Mouse (Mus musculus) midbrain, embryonic 16.5 days (tissue): ENCODE measurements around the gene Sbno1. TPM values are rescaled to one million over a fixed set of nuclear protein-coding genes. Genes with fewer than 3 reads are reported as not detected.
A peak's percentile ranks its signal among the peaks of the same experiment; 100 is the strongest.
"Not testable (repeated sequence)": the region's sequence is repeated elsewhere in the genome, so short reads cannot be mapped to it uniquely, and the experiment has no call there.

Source experiments
- ATAC-seq: fragments of 200-750 bp; cut with Nextera tagmentation; 2 replicates; pipeline ENCODE4 v1.8.0; 2017; ENCODE audit warnings: moderate TSS enrichment
- H3K27ac ChIP-seq: fragments of 300-500 bp; sonication (generic); 2 replicates; pipeline ENCODE4 v1.5.1; 2014; ENCODE audit warnings: mild to moderate bottlenecking, low read length, mixed read lengths
- H3K27me3 ChIP-seq: fragments of 300-500 bp; sonication (generic); 2 replicates; pipeline ENCODE4 v1.6.1; 2014; ENCODE audit warnings: low read depth, low read length, mixed read lengths; ENCODE audit not compliant: control insufficient read depth, insufficient read depth
- H3K36me3 ChIP-seq: fragments of 300-500 bp; sonication (generic); 2 replicates; pipeline ENCODE4 v1.6.1; 2014; ENCODE audit warnings: mild to moderate bottlenecking, low read length, moderate library complexity, mixed read lengths; ENCODE audit not compliant: control insufficient read depth, insufficient read depth
- H3K4me1 ChIP-seq: fragments of 300-500 bp; sonication (generic); 2 replicates; pipeline ENCODE4 v1.6.1; 2014; ENCODE audit warnings: mild to moderate bottlenecking, low read length, mixed read lengths; ENCODE audit not compliant: control insufficient read depth, insufficient read depth
- H3K4me2 ChIP-seq: fragments of 300-500 bp; sonication (generic); 2 replicates; pipeline ENCODE4 v1.6.1; 2014; ENCODE audit warnings: mild to moderate bottlenecking, low read length, mixed read lengths
- H3K4me3 ChIP-seq: fragments of 300-500 bp; sonication (generic); 2 replicates; pipeline ENCODE4 v1.5.1; 2014; ENCODE audit warnings: low read depth, mild to moderate bottlenecking, low read length, moderate library complexity, mixed read lengths
- H3K9ac ChIP-seq: fragments of 300-500 bp; sonication (generic); 2 replicates; pipeline ENCODE4 v1.6.1; 2014; ENCODE audit warnings: low read depth, low read length, mixed read lengths
- H3K9me3 ChIP-seq: fragments of 300-500 bp; sonication (generic); replicated peaks from 2 replicates; pipeline ENCODE4 v1.6.1; 2014; ENCODE audit warnings: mild to moderate bottlenecking, low read length, mixed read lengths; ENCODE audit not compliant: control insufficient read depth, poor library complexity, severe bottlenecking
- WGBS: fragments of 180-500 bp; shearing (Covaris S2); extraction: QIAGEN DNeasy Blood & Tissue Kit; methylation state at CpG from one replicate; pipeline ENCODE4 v1.1.7; 2014; 5-methylcytosine and 5-hydroxymethylcytosine counted together
- polyA plus RNA-seq: library from polyadenylated mRNA; unstranded; fragments of >200 nt; fragmentation: Nextera tagmentation; extraction: Ambion mirVana; gene quantifications from 2 replicates; pipeline ENCODE4 v1.2.1, GENCODE M21; 2015

The Sbno1 gene
- polyA plus RNA-seq, 1 experiment from 2014 or later = 94.5 TPM

DNA sequence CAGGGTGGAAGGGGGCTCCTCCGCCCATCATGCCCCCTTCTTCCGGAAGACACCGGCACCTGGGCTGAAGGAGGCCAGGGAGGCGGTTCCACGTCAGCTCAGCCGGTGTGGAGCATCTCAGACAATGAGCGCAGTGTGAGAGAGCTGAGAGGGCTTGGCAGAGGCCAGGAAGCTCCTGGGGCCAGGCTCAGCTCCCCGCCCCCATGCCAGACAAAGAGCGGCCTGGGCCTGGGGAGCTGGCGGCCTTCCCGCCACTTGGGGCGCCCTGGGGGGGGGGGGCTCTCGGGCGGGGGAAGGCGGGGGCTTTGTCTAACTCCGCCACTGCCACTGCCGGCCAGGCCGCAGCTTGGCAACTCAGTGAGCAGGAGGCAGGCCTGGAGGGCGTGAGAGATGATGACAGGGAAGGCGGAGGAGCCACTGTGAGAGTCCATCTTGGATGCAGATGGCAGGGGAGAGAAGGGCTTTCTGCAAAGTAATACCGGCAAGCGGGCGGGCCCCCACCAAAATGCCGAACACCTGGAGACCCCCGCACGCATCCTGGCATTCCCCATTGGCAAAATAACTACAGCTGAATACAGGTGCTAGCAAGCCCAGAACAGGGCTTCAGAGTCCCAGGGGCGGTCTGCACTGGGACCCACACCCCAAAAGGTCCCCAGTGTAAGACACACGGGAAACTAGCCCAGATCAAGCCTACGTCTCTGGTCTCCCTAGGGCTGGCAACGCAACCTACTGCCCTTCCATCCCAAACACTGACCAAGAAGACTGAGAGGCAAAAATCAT is 73.5 kb downstream of the Sbno1 start:
- Histone ChIP-seq H3K9ac (peak overlapping the region; percentile 90), H3K27me3 (no peaks in the 10 kb centered on the region), H3K4me1 (peaks cover 36% of the 10 kb centered on the region), H3K27ac (peak overlapping the region; percentile 94), H3K36me3 (0 out of 2 replicates have a peak, but pooled peaks cover 5% of the 10 kb centered on the region), H3K4me2 (peak overlapping the region; percentile 86), H3K9me3 (no peaks in the 10 kb centered on the region), H3K4me3 (peak overlapping the region; percentile 92)
- 1% methylated on average over 28 of the region's 30 CpGs for WGBS
- ATAC-seq = peak; percentile 90

DNA sequence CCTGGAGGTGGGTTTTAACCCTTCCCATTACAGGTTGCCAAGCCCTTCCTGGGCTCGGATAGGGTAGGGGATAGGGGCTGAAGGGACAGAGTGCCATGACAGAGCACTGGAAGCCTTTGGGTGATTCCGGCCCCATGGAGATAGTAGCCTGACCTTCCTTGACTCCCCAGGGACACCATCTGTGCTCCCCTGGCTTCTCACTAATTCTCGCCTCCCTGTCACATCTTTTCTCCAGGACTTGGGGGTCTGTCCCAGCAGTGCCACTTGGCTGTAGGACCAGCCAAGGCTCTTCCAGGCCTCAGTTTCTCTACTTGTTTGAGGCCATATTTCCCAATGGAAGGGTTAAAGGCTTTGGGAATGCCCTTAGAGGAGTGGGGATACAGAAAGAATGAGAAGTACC is 74.2 kb downstream of the Sbno1 start:
- Histone ChIP-seq H3K9me3 (no peaks in the 10 kb centered on the region), H3K4me3 (peak overlapping the region; percentile 92), H3K9ac (peak overlapping the region; percentile 90), H3K27me3 (no peaks in the 10 kb centered on the region), H3K36me3 (0 out of 2 replicates have a peak, but pooled peaks cover 5% of the 10 kb centered on the region), H3K4me2 (peak overlapping the region; percentile 86), H3K27ac (peak overlapping the region; percentile 94), H3K4me1 (peaks cover 36% of the 10 kb centered on the region)
- no peak; the same call in 1 of the 2 replicates for ATAC-seq
- WGBS = 24% methylated on average over 3 of the region's 3 CpGs

- Histone ChIP-seq H3K36me3 (peaks cover 7% of the 10 kb centered on the region; the same call in 1 of the 2 replicates), H3K9ac (peak overlapping the region; percentile 90), H3K4me1 (peaks cover 35% of the 10 kb centered on the region), H3K4me2 (peak overlapping the region; percentile 86), H3K9me3 (no peaks in the 10 kb centered on the region), H3K27me3 (no peaks in the 10 kb centered on the region), H3K27ac (peak overlapping the region; percentile 94), H3K4me3 (peak overlapping the region; percentile 92)
- WGBS = 9% methylated on average over 7 of the region's 7 CpGs
- ATAC-seq = peak; percentile 68
Measured at GRCm38 (mm10) chr5:124351111-124351560, 74.7 kb downstream of the Sbno1 start.

GRCm38 (mm10) chr5:124350350-124350749 is 75.5 kb downstream of the Sbno1 start:
- Histone ChIP-seq H3K9me3 (no peaks in the 10 kb centered on the region), H3K36me3 (peaks cover 8% of the 10 kb centered on the region; the same call in 1 of the 2 replicates), H3K27ac (peak overlapping the region; percentile 94), H3K4me2 (peak overlapping the region; percentile 86), H3K4me3 (peak overlapping the region; percentile 92), H3K4me1 (peaks cover 30% of the 10 kb centered on the region), H3K9ac (peak overlapping the region; percentile 90), H3K27me3 (no peaks in the 10 kb centered on the region)
- no peak for ATAC-seq
- 66% methylated on average over 2 of the region's 2 CpGs for WGBS

GRCm38 (mm10) chr5:124349196-124349595 is 76.6 kb downstream of the Sbno1 start:
- H3K36me3 ChIP-seq = peaks cover 8% of the 10 kb centered on the region; the same call in 1 of the 2 replicates
- WGBS = 88% methylated on average over 17 of the region's 17 CpGs
- peak overlapping the region; percentile 2; the same call in 1 of the 2 replicates for H3K27ac ChIP-seq
- no peak overlapping the region for H3K4me3 ChIP-seq
- H3K4me1 ChIP-seq = peaks cover 29% of the 10 kb centered on the region
- no peak overlapping the region for H3K4me2 ChIP-seq
- H3K9me3 ChIP-seq = no peaks in the 10 kb centered on the region
- H3K9ac ChIP-seq = 0 out of 2 replicates have a peak overlapping the region, but pooled peaks have one; percentile 0
- no peak for ATAC-seq
- no peaks in the 10 kb centered on the region for H3K27me3 ChIP-seq

DNA sequence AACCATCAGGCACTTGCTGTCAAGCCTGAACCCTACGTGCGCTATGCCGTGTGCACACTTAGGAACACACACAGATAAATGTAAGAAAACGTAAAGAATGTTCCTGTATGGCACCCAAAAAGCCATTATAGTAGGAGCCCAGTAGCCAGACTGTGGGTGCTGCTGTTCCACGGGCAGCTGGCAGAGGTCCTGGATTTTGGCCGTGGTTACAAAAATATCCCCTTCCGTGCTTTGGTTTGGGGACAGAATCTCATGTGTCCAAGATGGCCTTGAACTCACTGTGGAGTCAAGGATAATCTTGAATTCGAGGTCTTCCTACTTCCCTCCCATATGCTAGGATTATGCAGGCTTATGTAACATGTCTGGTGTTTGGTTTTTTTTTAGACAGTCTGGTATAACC is 82.9 kb downstream of the Sbno1 start:
- Histone ChIP-seq H3K27ac (no peak overlapping the region), H3K36me3 (peaks cover 3% of the 10 kb centered on the region; the same call in 1 of the 2 replicates), H3K9ac (no peak overlapping the region), H3K4me3 (no peak overlapping the region), H3K27me3 (no peaks in the 10 kb centered on the region), H3K4me2 (no peak overlapping the region), H3K9me3 (no peaks in the 10 kb centered on the region), H3K4me1 (no peaks in the 10 kb centered on the region)
- ATAC-seq = no peak
- WGBS = 81% methylated on average over 8 of the region's 8 CpGs

GRCm38 (mm10) chr5:124341753-124342339 is 84.0 kb downstream of the Sbno1 start:
- WGBS = 69% methylated on average over 6 of the region's 6 CpGs
- not testable (repeated sequence) for H3K4me3 ChIP-seq, ATAC-seq, H3K9me3 ChIP-seq, H3K27me3 ChIP-seq, H3K4me2 ChIP-seq, H3K9ac ChIP-seq, H3K27ac ChIP-seq, H3K4me1 ChIP-seq, H3K36me3 ChIP-seq

DNA sequence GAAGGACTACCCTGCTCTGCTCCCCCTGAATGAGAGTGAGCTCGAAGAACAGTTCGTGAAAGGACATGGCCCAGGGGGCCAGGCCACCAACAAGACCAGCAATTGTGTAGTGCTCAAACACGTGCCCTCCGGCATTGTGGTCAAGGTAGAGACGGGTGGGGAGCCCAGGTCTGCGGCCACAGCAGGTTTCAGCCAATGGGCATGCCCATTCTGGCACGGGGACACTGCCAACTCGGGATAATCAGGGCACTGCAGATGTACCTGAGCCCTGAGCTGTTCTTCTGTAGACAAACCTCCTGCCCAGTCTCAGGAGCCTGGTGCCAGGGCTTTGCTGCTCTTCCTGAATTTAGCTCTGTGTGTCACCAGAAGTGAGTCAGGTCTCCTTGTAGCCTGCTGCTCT is 87.0 kb downstream of the Sbno1 start:
- no peaks in the 10 kb centered on the region for H3K36me3 ChIP-seq
- H3K4me1 ChIP-seq = peaks cover 7% of the 10 kb centered on the region
- WGBS = 89% methylated on average over 8 of the region's 8 CpGs
- H3K27me3 ChIP-seq = no peaks in the 10 kb centered on the region
- no peak overlapping the region for H3K27ac ChIP-seq
- no peaks in the 10 kb centered on the region for H3K9me3 ChIP-seq
- no peak for ATAC-seq
- no peak overlapping the region for H3K4me3 ChIP-seq
- no peak overlapping the region for H3K9ac ChIP-seq
- no peak overlapping the region for H3K4me2 ChIP-seq

- H3K27ac ChIP-seq = no peak overlapping the region
Measured at GRCm38 (mm10) chr5:124337909-124338308, 87.9 kb downstream of the Sbno1 start.

More at GRCm38 (mm10) chr5:124337909-124338308, 87.9 kb downstream of the Sbno1 start:
- Histone ChIP-seq H3K4me2 (no peak overlapping the region), H3K27me3 (no peaks in the 10 kb centered on the region), H3K9ac (no peak overlapping the region), H3K4me3 (no peak overlapping the region), H3K9me3 (no peaks in the 10 kb centered on the region), H3K4me1 (peaks cover 7% of the 10 kb centered on the region), H3K36me3 (no peaks in the 10 kb centered on the region)
- no peak for ATAC-seq
- 57% methylated on average over 9 of the region's 9 CpGs for WGBS
